Mouse (Mus musculus): Measurements from ENCODE around the gene Slc5a2. TPM values are rescaled to one million over a fixed set of nuclear protein-coding genes. Genes with fewer than 3 reads are reported as not detected.

Slc5a2 gene
- polyA plus RNA-seq, 1 experiment = 0.53 TPM

- Histone ChIP-seq H3K27ac (ENCODE audit: insufficient read depth, low read length) (peak within 1 kb of the TSS; percentile 99), H3K36me3 (ENCODE audit: control insufficient read depth, insufficient read depth, low read length) (peaks cover 11% of the 10 kb centered on the region), H3K4me1 (ENCODE audit: control insufficient read depth, insufficient read depth, insufficient read length) (peaks cover 3% of the 10 kb centered on the region; the same call in 1 of the 2 replicates), H3K27me3 (ENCODE audit: control insufficient read depth, insufficient read depth, low read length) (no peaks in the 10 kb centered on the region), H3K4me3 (ENCODE audit: extremely low read depth, insufficient read depth, insufficient read length) (peak within 1 kb of the TSS; percentile 82)
- 23% methylated on average over 37 of the region's 37 CpGs for WGBS
- TF ChIP-seq POLR2A (IDR thresholded peaks at IDR 0.05; ENCODE audit: low read depth, low read length) (no peak), CTCF (IDR thresholded peaks at IDR 0.05; ENCODE audit: extremely low read depth, insufficient read depth, insufficient read length, insufficient replicate concordance) (peak; percentile 66; the same call in 1 of the 2 replicates)
- peak; percentile 43 to 69 for DNase-seq (ENCODE audit: low read depth in 1 of 2, low spot score in 2 of 2)
Measured at GRCm38 (mm10) chr7:128236856-128237592, 28.4 kb upstream of the Slc5a2 start, which contains the start of gene Armc5. Armc5 (plus strand) TSS chr7:128237342.

- Histone ChIP-seq H3K36me3 (ENCODE audit: control insufficient read depth, insufficient read depth, low read length) (peaks cover 15% of the 10 kb centered on the region), H3K4me3 (ENCODE audit: extremely low read depth, insufficient read depth, insufficient read length) (peak overlapping the region; percentile 82), H3K27me3 (ENCODE audit: control insufficient read depth, insufficient read depth, low read length) (no peaks in the 10 kb centered on the region), H3K4me1 (ENCODE audit: control insufficient read depth, insufficient read depth, insufficient read length) (peaks cover 3% of the 10 kb centered on the region; the same call in 1 of the 2 replicates), H3K27ac (ENCODE audit: insufficient read depth, low read length) (peak overlapping the region; percentile 99)
- no peak for DNase-seq (ENCODE audit: low read depth in 1 of 2, low spot score in 2 of 2)
- WGBS = under 1% methylated on average over 25 of the region's 25 CpGs
- TF ChIP-seq CTCF (IDR thresholded peaks at IDR 0.05; ENCODE audit: extremely low read depth, insufficient read depth, insufficient read length, insufficient replicate concordance) (no peak), POLR2A (IDR thresholded peaks at IDR 0.05; ENCODE audit: low read depth, low read length) (no peak)
Measured at GRCm38 (mm10) chr7:128237593-128237926, 27.9 kb upstream of the Slc5a2 start.

- peaks cover 20% of the 10 kb centered on the region for H3K36me3 ChIP-seq (ENCODE audit: control insufficient read depth, insufficient read depth, low read length)
- no peak for TF ChIP-seq CTCF (IDR thresholded peaks at IDR 0.05; ENCODE audit: extremely low read depth, insufficient read depth, insufficient read length, insufficient replicate concordance)
- peak; percentile 62 for TF ChIP-seq POLR2A (IDR thresholded peaks at IDR 0.05; ENCODE audit: low read depth, low read length)
- H3K4me1 ChIP-seq (ENCODE audit: control insufficient read depth, insufficient read depth, insufficient read length) = peaks cover 3% of the 10 kb centered on the region; the same call in 1 of the 2 replicates
- H3K27me3 ChIP-seq (ENCODE audit: control insufficient read depth, insufficient read depth, low read length) = no peaks in the 10 kb centered on the region
- peak within 1 kb of the TSS; percentile 99 for H3K27ac ChIP-seq (ENCODE audit: insufficient read depth, low read length)
- peak within 1 kb of the TSS; percentile 82 for H3K4me3 ChIP-seq (ENCODE audit: extremely low read depth, insufficient read depth, insufficient read length)
- WGBS = under 1% methylated on average over 72 of the region's 72 CpGs
- DNase-seq (ENCODE audit: low read depth in 1 of 2, low spot score in 2 of 2) = peak; percentile 98 to 100
Measured at GRCm38 (mm10) chr7:128237927-128238778, 27.3 kb upstream of the Slc5a2 start, which contains the start of gene 9130023H24Rik. 9130023H24Rik (minus strand) TSS chr7:128238031.

GRCm38 (mm10) chr7:128238991-128239390 is 26.5 kb upstream of the Slc5a2 start:
- H3K36me3 ChIP-seq (ENCODE audit: control insufficient read depth, insufficient read depth, low read length) = peaks cover 24% of the 10 kb centered on the region
- TF ChIP-seq POLR2A (IDR thresholded peaks at IDR 0.05; ENCODE audit: low read depth, low read length) (no peak), CTCF (IDR thresholded peaks at IDR 0.05; ENCODE audit: extremely low read depth, insufficient read depth, insufficient read length, insufficient replicate concordance) (no peak)
- peak in 1 of 2 experiments; percentile 19 for DNase-seq (ENCODE audit: low read depth in 1 of 2, low spot score in 2 of 2)
- no peaks in the 10 kb centered on the region for H3K27me3 ChIP-seq (ENCODE audit: control insufficient read depth, insufficient read depth, low read length)
- 32% methylated on average over 4 of the region's 4 CpGs for WGBS
- H3K4me3 ChIP-seq (ENCODE audit: extremely low read depth, insufficient read depth, insufficient read length) = no peak overlapping the region
- peaks cover 3% of the 10 kb centered on the region; the same call in 1 of the 2 replicates for H3K4me1 ChIP-seq (ENCODE audit: control insufficient read depth, insufficient read depth, insufficient read length)
- no peak overlapping the region for H3K27ac ChIP-seq (ENCODE audit: insufficient read depth, low read length)

- Histone ChIP-seq H3K27ac (ENCODE audit: insufficient read depth, low read length) (no peak overlapping the region), H3K27me3 (ENCODE audit: control insufficient read depth, insufficient read depth, low read length) (no peaks in the 10 kb centered on the region), H3K4me3 (ENCODE audit: extremely low read depth, insufficient read depth, insufficient read length) (no peak overlapping the region), H3K4me1 (ENCODE audit: control insufficient read depth, insufficient read depth, insufficient read length) (peaks cover 3% of the 10 kb centered on the region; the same call in 1 of the 2 replicates), H3K36me3 (ENCODE audit: control insufficient read depth, insufficient read depth, low read length) (peaks cover 30% of the 10 kb centered on the region)
- DNase-seq (ENCODE audit: low read depth in 1 of 2, low spot score in 2 of 2) = no peak
- WGBS = 93% methylated on average over 27 of the region's 27 CpGs
- TF ChIP-seq CTCF (IDR thresholded peaks at IDR 0.05; ENCODE audit: extremely low read depth, insufficient read depth, insufficient read length, insufficient replicate concordance) (no peak), POLR2A (IDR thresholded peaks at IDR 0.05; ENCODE audit: low read depth, low read length) (no peak)
Measured at GRCm38 (mm10) chr7:128240131-128240784, 25.2 kb upstream of the Slc5a2 start.

- Histone ChIP-seq H3K36me3 (ENCODE audit: control insufficient read depth, insufficient read depth, low read length) (peaks cover 30% of the 10 kb centered on the region), H3K27ac (ENCODE audit: insufficient read depth, low read length) (no peak overlapping the region), H3K27me3 (ENCODE audit: control insufficient read depth, insufficient read depth, low read length) (0 out of 2 replicates have a peak, but pooled peaks cover 3% of the 10 kb centered on the region), H3K4me1 (ENCODE audit: control insufficient read depth, insufficient read depth, insufficient read length) (no peaks in the 10 kb centered on the region; the same call in 1 of the 2 replicates), H3K4me3 (ENCODE audit: extremely low read depth, insufficient read depth, insufficient read length) (no peak overlapping the region)
- TF ChIP-seq CTCF (IDR thresholded peaks at IDR 0.05; ENCODE audit: extremely low read depth, insufficient read depth, insufficient read length, insufficient replicate concordance) = no peak
- no peak for TF ChIP-seq POLR2A (IDR thresholded peaks at IDR 0.05; ENCODE audit: low read depth, low read length)
- no peak for DNase-seq (ENCODE audit: low read depth in 1 of 2, low spot score in 2 of 2)
- 97% methylated on average over 16 of the region's 16 CpGs for WGBS
Measured at GRCm38 (mm10) chr7:128242331-128242730, 23.1 kb upstream of the Slc5a2 start.

Measured in spleen, adult 2 months (tissue).